Mouse (Mus musculus): ENCODE results near the gene Tcl1b4.
A peak's percentile ranks its signal among the peaks of the same experiment; 100 is the strongest.
"Not testable (repeated sequence)": the region's sequence is repeated elsewhere in the genome, so short reads cannot be mapped to it uniquely, and the experiment has no call there.

Tcl1b4 gene

DNA sequence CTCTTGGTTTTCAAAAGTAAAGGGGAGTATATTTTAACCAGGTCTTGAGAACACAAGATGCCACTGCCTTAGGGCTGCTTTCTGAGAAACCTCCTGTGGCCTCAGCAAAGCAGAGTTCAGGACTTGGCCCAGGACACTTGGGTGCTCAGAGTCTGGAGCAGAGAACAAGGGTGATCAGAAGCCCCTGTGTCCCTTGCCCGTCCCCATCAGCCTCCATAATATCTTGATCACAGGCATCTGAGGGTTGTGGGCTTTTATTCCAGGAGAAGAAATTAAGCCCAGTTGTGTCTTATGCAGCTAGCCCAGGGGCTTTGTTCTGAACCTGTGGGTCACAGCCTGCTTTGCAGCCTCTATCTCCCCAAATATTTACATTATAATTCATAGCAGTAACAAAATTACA lies at the start of gene Tcl1b4:
Gene Tcl1b4, plus strand, starts transcription at position 301 of the 400 bp plus-strand sequence.
- not testable (repeated sequence) for DNase-seq (ENCODE audit: low read depth, low spot score)

DNA sequence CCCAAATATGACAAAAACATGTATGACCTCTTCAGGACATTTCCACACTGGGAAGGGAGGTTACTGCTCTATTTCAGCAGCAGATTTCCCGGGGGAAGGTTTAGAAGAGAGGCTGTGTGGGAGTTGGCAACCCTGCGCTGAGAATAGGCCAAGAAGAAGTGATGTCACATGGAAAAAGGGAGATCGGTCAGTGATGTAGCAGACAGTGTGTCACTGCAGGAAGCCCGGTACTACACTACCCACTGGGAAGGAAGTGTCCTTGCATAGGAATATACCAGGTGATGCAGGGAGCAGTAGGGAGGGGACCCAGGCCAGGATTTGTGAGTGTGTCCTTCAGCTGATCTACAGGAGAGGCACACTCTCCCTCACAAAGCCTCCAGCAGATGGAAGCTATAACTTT lies 46.5 kb upstream of the Tcl1b4 start:
- DNase-seq (ENCODE audit: low read depth, low spot score): not testable (repeated sequence)

DNA sequence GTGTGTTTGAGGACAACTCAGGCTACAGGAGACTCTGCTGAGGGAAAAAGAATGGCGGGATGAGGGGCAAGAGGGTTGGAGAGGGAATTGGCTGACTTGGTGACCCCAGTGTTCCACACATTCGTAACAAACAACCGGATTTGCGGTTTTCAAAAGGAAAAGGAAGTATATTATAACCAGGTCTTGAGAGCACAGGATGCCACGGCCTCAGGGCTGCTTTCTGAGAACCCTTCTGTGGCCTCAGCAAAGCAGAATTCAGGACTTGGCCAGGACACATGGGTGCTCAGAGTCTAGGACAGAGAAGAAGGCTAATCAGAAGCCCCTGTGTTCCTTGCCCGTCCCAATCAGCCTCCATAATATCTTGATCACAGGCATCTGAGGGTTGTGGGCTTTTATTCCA lies 42.9 kb upstream of the Tcl1b4 start:
- DNase-seq (ENCODE audit: low read depth, low spot score): no peak

DNA sequence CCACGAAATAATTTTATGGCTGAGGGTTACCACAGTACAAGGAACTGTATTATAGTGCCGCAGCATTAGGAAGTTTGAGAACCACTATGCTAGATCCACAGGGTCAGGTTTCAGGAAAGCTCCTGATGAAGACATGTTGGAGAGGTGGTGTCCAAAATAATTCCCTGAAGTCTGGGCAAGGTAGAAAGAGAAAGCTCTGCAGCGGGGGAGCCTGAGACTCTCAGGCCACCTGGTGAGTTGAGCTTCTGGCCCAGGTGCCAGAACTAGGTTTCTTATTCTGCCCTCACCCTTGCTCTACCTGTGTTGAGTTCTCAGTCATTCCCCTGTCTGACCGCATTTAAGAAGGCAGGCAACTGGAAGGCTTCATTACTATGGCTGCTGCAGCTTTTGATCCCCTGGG lies 42.4 kb upstream of the Tcl1b4 start, which contains the start of gene Tcl1b1:
Gene Tcl1b1, plus strand, starts transcription at position 301 of the 400 bp plus-strand sequence.
- DNase-seq (ENCODE audit: low read depth, low spot score): no peak

DNA sequence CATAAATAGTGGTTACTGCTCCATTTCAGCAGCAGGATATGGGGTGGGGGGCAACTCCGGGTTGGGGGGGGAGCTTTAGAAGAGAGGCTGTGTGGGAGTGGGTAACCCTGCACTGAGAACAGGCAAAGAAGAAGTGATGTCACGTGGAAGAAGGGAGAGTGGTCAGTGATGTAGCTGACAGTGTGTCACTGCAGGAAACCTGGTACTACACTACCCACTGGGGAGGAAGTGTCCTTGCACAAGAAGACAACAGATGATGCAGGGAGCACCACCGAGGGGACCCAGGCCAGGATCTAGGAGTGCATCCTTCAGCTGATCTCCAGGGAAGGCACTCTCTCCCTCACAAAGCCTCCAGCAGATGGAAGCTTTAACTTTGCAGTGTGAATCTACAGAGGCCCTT lies 35.0 kb upstream of the Tcl1b4 start:
- no peak for DNase-seq (ENCODE audit: low read depth, low spot score)

DNA sequence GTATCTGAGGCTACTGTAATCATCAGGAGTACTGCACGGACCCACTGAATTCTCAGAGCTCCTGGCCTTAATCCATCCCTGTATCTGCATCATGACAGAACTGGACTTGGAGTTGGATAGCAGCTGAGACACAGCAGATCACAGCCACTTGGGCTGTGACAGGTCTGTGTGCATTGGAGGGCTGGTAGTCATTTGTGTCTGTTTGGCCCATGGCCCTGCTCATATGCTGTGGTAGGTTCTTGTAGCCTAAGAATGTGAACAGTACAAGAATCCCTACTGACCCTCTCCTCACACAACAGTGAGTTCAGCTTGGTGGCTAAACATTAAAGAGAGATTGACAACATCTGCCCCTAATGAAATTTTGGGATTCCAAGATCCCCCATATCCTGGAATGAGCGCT lies 28.4 kb upstream of the Tcl1b4 start:
- no peak for DNase-seq (ENCODE audit: low read depth, low spot score)

DNA sequence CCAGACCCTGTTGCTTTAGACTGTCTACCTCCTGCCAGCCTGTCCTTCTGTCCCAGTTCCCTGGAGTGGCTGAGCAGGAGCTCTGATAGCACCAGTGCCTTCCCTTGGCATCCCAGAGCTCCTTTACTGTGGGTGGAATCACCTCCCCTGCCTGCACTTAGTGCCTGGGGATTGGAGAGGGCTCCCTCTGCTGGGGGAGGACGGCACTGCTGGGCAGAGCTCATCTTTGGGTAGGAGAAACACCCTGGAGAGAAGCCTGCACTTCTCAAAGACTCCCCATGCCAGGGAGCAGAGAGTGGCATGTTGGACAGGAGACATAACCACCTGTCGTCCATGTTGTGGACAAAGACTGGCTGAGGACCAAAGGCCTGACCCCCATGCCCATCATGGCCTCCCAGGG lies 27.4 kb upstream of the Tcl1b4 start:
- DNase-seq (ENCODE audit: low read depth, low spot score): not testable (repeated sequence)

DNA sequence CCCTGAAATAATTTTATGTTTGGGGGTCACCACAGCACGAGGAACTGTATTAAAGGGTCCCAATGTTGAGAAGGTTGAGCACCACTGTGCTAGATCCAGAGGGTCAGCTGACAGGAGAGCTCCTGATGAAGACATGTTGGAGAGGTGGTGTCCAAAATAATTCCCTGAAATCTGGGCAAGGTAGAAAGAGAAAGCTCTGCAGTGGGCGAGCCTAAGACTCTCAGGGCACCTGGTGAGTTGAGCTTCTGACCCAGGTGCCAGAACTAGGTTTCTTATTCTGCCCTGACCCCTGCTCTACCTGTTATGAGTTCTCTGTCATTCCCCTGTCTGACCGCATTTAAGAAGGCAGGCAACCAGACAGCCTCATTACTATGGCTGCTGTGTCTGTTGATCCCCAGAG lies 25.7 kb upstream of the Tcl1b4 start, which contains the start of gene Tcl1b5:
Gene Tcl1b5, plus strand, starts transcription at position 301 of the 400 bp plus-strand sequence.
- DNase-seq (ENCODE audit: low read depth, low spot score): not testable (repeated sequence)

DNA sequence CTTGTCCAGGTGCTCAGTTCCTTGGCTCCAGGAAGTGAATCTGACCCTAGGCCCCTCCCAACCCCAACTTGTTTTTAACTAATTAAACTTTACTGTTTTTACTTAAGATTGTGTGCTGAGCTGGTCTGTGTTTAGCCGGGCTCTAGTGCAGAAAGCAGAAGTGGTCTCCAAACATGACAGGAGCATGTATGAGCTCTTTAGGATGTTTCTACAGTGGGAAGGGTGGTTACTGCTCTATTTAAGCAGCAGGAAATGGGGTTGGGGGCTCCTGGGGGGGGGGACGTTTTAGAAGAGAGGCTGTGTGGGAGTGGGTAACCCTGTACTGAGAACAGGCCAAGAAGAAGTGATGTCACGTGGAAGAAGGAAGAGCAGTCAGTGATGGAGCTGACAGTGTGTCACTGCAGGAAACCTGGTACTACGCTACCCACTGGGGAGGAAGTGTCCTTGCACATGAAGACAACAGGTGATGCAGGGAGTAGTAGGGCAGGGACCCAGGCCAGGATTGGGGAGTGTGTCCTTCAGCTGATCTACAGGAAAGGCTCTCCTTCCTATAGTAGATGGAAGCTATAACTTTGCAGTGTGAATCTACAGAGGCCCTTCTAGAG lies 20.6 kb upstream of the Tcl1b4 start:
- not testable (repeated sequence) for DNase-seq (ENCODE audit: low read depth, low spot score)

DNA sequence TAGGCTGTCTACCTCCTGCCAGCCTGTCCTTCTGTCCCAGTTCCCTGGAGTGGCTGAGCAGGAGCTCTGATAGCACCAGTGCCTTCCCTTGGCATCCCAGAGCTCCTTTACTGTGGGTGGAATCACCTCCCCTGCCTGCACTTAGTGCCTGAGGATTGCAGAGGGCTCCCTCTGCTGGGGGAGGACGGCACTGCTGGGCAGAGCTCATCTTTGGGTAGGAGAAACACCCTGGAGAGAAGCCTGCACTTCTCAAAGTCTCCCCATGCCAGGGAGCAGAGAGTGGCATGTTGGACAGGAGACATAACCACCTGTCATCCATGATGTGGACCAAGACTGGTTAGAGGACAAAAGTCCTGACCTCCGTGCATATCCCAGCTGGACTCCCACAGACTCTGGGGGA lies 12.8 kb upstream of the Tcl1b4 start:
- DNase-seq (ENCODE audit: low read depth, low spot score): not testable (repeated sequence)

DNA sequence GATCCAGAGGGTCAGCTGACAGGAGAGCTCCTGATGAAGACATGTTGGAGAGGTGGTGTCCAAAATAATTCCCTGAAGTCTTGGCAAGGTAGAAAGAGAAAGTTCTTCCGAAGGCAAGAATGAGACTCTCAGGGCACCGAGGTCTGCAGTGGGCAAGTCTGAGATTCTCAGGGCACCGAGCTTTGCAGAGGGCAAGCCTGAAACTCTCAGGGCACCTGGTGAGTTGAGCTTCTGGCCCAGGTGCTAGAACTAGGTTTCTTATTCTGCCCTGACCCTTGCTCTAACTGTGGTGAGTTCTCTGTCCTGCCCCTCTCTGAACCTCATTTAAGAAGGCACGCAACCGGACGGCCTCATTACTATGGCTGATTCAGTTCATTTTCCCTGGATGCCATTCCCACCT lies 11.0 kb upstream of the Tcl1b4 start, which contains the start of gene Tcl1b3:
Gene Tcl1b3, plus strand, starts transcription at position 301 of the 400 bp plus-strand sequence.
- DNase-seq (ENCODE audit: low read depth, low spot score): not testable (repeated sequence)

DNA sequence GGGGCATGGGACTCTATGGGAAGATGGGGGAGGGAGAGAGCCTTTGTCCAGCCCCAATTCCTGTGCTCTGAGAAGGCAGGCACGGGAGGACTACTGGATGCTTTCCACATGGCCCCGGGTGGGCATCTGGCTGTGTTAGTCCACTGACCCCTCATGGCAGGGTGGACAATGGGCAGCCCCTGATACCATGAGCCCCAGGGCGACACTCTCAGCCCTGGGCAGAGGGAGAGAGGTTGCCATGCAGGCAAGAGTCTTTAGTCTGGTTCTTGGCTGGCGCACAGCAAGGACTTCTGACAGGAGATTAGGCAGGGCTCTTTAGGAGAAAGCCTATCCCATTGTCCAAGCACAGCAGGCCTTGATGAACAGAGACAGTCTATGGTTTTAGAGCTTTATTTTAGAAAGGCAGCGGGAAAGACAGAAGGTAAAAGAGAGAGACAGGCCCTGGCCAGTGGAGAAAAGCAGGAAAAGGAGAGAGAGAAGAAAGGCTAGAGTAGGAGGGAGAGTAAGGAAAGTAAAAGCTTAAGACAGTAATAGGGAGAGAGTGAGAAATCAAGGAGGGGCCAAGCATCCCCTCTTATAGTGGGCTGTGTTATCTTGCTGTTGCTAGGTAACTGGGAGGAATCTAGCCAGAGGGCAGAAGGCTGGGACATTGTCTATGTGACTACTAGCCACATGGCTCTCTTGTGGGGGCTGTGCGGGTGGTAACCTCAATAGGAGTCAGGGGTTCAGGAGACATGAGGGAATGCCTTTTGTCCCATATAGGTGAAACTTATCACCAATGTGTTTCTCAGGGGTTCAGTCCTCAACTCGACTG lies 1.9 kb upstream of the Tcl1b4 start:
- peak; percentile 30 for DNase-seq (ENCODE audit: low read depth, low spot score)

DNA sequence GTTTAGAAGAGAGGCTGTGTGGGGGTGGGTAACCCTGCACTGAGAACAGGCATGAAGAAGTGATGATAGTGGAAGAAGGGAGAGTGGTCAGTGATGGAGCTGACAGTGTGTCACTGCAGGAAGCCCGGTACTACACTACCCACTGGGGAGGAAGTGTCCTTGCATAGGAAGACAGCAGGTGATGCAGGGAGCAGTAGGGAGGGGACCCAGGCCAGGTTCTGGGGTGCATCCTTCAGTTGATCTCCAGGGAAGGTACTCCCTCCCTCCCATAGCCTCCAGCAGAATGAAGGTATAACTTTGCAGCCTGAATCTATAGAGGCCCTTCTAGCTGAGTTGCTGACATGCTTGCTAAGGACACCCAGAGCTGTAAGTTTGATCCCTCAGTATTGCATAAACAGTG lies 5.3 kb downstream of the Tcl1b4 start:
- no peak for DNase-seq (ENCODE audit: low read depth, low spot score)

DNA sequence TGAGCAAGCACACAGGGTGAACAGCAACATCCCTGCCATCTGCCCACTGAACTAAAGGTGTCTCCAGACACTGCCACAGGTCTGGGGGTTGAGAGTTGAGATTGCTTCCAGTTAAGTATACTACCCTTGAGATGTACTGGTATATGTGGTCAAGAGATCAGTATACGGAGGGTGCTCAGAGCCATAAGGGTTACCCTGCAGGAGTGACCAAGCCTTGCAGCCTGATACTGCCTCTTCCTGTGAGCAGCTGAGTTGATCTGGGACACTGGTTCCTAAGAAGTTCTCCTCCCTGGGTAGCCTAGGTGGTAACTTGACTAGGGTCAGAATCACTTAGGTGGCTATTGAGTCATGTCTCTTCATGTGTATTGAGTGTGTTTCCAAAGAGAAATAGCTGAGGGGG lies 6.7 kb downstream of the Tcl1b4 start:
- DNase-seq (ENCODE audit: low read depth, low spot score): no peak

DNA sequence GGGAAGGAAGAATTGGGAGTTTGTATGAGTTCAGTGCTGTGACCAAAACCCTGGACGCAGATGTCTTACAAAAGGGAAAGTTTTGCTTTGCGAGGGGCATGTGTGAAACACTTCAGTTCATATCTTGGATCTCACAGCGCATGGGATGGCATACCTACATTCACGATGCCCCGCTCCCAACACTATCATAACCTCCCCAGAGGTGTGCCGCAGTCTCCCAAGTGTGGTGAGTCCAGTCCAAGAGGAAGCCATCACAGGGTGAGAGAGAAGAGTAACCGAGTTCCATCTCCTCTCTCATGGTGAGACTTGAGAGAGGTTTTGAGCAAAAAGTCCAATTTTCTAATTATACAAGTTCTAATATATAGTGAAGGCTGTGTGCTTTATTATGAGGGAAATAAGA lies 7.5 kb downstream of the Tcl1b4 start:
- no peak for DNase-seq (ENCODE audit: low read depth, low spot score)

DNA sequence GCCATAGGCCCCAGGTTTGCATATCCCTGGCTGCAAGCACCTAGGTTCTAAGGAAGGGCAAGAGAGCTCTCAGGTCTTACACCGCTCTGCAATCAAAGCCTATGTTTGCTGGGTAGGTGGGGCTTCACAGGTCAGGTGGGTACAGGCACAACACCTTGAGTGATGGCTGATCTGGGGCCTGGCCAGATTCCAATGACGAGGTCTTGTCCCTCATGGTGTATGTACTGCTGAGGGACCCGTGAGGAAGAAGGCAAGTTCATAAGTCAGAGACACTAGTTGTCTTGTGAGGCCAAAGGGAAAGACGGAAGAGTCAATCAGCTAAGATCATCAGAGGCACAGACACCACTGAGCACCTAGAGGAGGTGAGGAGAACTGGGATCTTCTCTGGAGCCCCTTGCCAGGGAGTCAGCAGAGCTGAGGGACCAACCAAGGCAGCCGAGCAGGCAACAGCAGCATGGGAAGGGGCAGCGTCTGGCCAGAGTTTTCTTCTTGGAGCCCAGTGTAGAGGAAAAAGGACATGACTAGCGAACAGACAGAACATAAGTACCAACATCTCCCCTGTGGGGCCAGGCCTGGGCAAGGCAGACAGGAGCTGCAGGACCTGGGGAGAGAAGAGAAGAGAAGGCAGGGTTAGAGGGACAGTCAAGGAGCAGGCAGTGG lies 15.5 kb downstream of the Tcl1b4 start:
- no peak for DNase-seq (ENCODE audit: low read depth, low spot score)

DNA sequence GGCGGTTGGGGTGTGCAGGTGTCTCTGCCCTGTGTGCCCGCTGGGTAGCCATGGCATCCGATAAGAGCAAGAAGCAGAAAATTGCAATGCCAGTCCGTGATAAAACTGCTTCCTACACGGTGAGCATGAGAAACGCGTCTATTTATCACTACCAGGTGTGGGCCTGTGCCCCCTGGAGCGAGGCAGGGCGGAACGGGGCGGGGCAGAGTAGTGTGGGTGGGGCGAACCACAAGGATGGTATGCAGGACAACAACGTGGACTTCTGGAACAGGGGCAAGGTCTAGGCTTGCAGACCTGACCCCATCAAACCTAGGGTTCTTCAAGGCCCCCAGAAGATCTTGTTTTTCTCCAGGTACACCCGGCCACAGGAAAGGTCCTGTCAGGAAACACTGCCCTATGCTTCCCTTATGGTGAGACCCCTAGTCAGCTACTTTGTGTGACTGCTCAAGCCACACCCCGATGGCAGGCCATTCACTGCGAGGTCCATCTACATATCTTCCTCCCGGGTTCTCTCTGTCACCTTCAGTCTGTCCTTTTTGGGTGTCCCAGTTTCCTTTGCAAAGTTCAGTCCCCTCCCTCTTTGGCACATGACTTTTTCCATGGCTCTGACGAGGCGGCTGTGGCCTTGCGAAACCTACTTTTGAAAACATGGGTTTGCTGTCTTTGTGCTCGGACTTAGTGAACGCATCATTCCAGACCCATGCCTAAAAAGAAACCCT lies 21.0 kb downstream of the Tcl1b4 start, which contains the start of gene Tcl1:
Gene Tcl1, minus strand, starts transcription at position 193 of the 719 bp plus-strand sequence.
- peak; percentile 71 for DNase-seq (ENCODE audit: low read depth, low spot score)

DNA sequence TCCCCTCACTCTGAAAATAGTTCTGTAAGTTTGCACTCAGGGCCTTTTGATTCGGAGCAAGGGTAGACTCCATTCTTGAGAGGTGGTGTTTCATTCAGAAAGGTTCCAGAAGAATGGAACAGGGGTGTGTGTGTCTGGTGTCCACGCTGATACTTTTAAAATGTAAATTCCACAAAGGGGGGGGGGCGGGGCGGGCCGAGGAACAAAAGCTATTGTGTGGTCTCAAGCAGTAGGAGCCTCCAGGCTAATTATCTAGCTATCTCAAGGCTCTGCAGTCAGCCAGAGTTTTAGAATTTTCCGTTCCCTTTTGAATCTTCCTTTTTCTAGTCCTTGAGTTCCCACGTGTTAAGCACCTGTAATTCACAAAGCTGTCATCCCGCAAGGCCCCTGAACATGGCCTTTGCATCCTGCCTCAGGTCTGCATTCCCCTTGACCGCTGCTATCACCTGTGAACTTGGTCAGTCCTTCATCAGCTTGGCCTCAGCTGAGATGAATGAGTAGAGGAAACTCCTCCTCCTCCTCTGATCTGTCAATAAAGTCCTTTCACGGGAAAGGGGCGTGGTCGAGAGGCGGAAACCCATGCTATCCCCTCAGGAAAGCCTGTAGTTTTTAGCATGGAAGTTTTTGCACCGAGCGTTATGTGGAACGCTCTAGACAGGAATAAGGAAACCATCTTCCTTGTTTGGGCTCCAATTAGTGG lies 23.0 kb downstream of the Tcl1b4 start:
- DNase-seq (ENCODE audit: low read depth, low spot score): peak; percentile 94

DNA sequence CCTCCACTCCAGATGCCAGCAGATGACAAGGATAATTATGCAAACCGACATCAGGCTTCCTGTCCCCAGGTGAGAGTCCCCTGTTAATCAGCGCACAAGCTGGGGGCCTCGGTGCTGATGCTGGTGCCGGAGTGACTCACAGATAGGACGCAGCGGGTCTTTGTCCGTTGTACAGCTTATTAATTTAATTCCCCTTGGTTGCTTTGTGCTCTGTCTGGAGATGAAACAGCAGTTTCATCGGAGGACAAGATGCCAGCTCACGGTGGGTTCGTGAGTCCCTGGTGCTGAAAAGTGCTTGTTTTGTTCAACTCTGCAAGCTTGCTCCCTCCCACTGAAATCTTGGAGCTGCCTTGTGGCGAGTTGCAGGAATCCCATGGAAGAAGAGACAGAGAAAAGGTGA lies 32.6 kb downstream of the Tcl1b4 start:
- peak; percentile 17 for DNase-seq (ENCODE audit: low read depth, low spot score)

DNA sequence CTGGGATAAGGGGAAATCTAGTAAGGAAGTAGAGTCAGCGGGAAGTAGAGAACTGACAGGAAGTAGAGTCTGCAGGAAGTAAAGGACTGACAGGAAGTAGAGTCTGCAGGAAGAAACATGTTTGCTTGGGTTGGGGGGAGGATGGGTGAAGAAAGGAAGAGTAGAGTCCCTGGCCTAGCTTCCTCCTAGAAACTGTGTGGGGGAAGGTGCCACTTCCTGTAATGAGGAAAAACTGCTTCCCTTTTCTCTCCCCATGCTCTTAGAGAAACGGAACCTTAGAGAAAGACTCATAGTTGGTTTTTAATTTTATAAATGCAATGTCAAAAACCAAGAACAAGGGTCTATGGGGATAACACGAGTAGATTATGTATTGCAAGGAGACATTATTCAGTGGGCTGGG lies 33.3 kb downstream of the Tcl1b4 start:
- no peak for DNase-seq (ENCODE audit: low read depth, low spot score)

DNA sequence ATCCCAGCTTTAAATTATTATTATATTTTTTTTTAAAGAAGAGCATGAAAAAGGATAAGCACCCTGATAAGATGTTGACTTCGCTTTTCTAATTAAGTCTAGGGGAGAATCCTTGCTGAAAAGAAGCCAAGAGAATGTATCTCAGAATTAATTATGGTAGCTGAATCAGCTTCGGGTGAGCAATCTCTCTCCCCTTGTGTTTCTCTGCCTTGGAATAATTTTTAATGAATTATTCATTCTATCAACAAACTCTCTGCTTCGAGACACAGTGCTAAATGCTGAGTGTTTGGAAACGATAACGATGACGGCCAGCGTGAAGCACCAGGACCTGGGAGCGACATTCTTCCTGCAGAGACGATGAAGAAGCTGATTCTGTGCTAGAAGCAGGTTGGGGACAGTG lies 37.3 kb downstream of the Tcl1b4 start:
- no peak for DNase-seq (ENCODE audit: low read depth, low spot score)
